Mouse (Mus musculus): ENCODE results near the gene Ccz1.

Gene Ccz1

GRCm38 (mm10) chr5:143943231-143944125 lies 71.2 kb downstream of the Ccz1 start:
- in situ Hi-C loops (cut with MboI): no loop called here

GRCm38 (mm10) chr5:143941588-143941987 lies 73.1 kb downstream of the Ccz1 start:
- in situ Hi-C loops (cut with MboI): no loop called here
